Comparison of ENCODE assay signal across 16 mouse cellular contexts in genomic region chr4:45143005-45143404, GRCm38 (mm10). TPM values are rescaled to one million over a fixed set of nuclear protein-coding genes. Genes with fewer than 3 reads are reported as not detected.
DNase-seq lines count a peak whose midpoint lies in the region; ATAC-seq lines count a peak whose summit lies in the region.
"Had no signal": no experiment of that assay in that cellular context is flagged by ENCODE, and none has a peak within 500 bp of the region (broad histone marks: within the 10 kb centered on the region; RNA-seq: fewer than 3 reads in every experiment).

No protein-coding gene starts in this region.

- WGBS in hindbrain, embryonic 15.5 days = 43% methylated on average over 8 of the region's 8 CpGs

- no peaks in the 10 kb centered on the region for H3K9me3 ChIP-seq in hindbrain, embryonic 15.5 days
- H3K9me3 ChIP-seq: forebrain, embryonic 12.5 days; G1E; megakaryocyte, embryonic 14.5 days had no signal

- intact Hi-C loops in left cerebral cortex, postnatal 4 days (cut with DNase I) = no loop called here

- H3K4me1 ChIP-seq in hindbrain, embryonic 15.5 days (replicated peaks) = peaks cover 20% of the 10 kb centered on the region

- peak; percentile 59; the same call in 1 of the 2 replicates for ATAC-seq in hindbrain, embryonic 15.5 days (ENCODE audit: low FRiP score, low read depth)
- ATAC-seq: activated CD4-positive, CD25-positive, alpha-beta regulatory T cell, adult 4 months had no signal

- no peaks in the 10 kb centered on the region for H3K36me3 ChIP-seq in hindbrain, embryonic 15.5 days
- H3K36me3 ChIP-seq: forebrain, embryonic 12.5 days; G1E had no signal

- H3K9ac ChIP-seq in hindbrain, embryonic 15.5 days = no peak overlapping the region
- H3K9ac ChIP-seq: forebrain, embryonic 12.5 days; lung, embryonic 14.5 days had no signal

- no peak overlapping the region for H3K4me2 ChIP-seq in hindbrain, embryonic 15.5 days
- H3K4me2 ChIP-seq: lung, embryonic 14.5 days had no signal

- DNase-seq in cerebellum, postnatal 14 days = peak; percentile 50 to 56
- DNase-seq in cerebellum, adult 9-11 months = no peak
- peak; percentile 64 for DNase-seq in left cerebral cortex, postnatal 4 days
- DNase-seq in left cerebral cortex, adult 9 months (ENCODE audit: low spot score in 2 of 2) = no peak
- DNase-seq in retina, embryonic 14.5 days (ENCODE audit: low spot score) = peak; percentile 27
- no peak for DNase-seq in spleen, postnatal 14 days (ENCODE audit: low spot score in 2 of 2)
- no peak for DNase-seq in thymus, postnatal 14 days
- DNase-seq: B cell, adult 2 months; heart, postnatal 14 days; kidney, adult 9 months; lung, embryonic 14.5 days had no signal

- peak overlapping the region; percentile 53 for H3K27ac ChIP-seq in hindbrain, embryonic 15.5 days (replicated peaks)
- H3K27ac ChIP-seq: forebrain, embryonic 12.5 days had no signal

- H3K27me3 ChIP-seq in hindbrain, embryonic 15.5 days = no peaks in the 10 kb centered on the region

- H3K4me3 ChIP-seq in hindbrain, embryonic 15.5 days = no peak overlapping the region
- H3K4me3 ChIP-seq: forebrain, embryonic 12.5 days had no signal

RNA-seq across cellular contexts. Expression of gene Tomm5, which starts 35.1 kb away (rescaled TPM):
- 10 to 100 TPM; 54.3 to 60.2 TPM for total RNA-seq in left cerebral cortex, postnatal 4 days (2021)
- polyA plus RNA-seq in hindbrain, embryonic 15.5 days (2015; fragmentation: Nextera tagmentation; extraction: Ambion mirVana) = 159 and 170 TPM in 2 replicates

RNA-seq across cellular contexts. Expression of gene Frmpd1, which starts 41.7 kb away (rescaled TPM):
- 10 to 100 TPM; 16.5 to 18.5 TPM for total RNA-seq in left cerebral cortex, postnatal 4 days (2021)
- 2.3 and 2.9 TPM in 2 replicates for polyA plus RNA-seq in hindbrain, embryonic 15.5 days (2015; fragmentation: Nextera tagmentation; extraction: Ambion mirVana)
- polyA plus RNA-seq: activated CD4-positive, CD25-positive, alpha-beta regulatory T cell, adult 4 months had no signal

RNA-seq across cellular contexts. Expression of gene Fbxo10, which starts 58.6 kb away (rescaled TPM):
- total RNA-seq in left cerebral cortex, postnatal 4 days (2021) = 10 to 100 TPM; 29.6 to 30.8 TPM
- 17.2 and 19.0 TPM in 2 replicates for polyA plus RNA-seq in hindbrain, embryonic 15.5 days (2015; fragmentation: Nextera tagmentation; extraction: Ambion mirVana)

Comparison
In these comparisons a context has a peak if more than half of its experiments do, and no peak if none do; other contexts are left out.
1. DNase-seq: peak in cerebellum, postnatal 14 days (2 of 2), left cerebral cortex, postnatal 4 days (single experiment) and retina, embryonic 14.5 days (single experiment); none in cerebellum, adult 9-11 months (single experiment), left cerebral cortex, adult 9 months (0 of 2), spleen, postnatal 14 days (0 of 2) and thymus, postnatal 14 days (single experiment).